Mouse (Mus musculus) heart, embryonic 13.5 days (tissue): ENCODE measurements at regions not wholly inside any gene's neighbourhood (a gene's known extent, or its start where the extent isn't known, plus 50 kb on each side); places are given as distances from the start of the nearest gene placed in this dataset.

Source experiments
- ATAC-seq: fragments of 200-750 bp; cut with Nextera tagmentation; 2 replicates; pipeline ENCODE4 v1.8.0; 2017; ENCODE audit warnings: moderate TSS enrichment; ENCODE audit not compliant: insufficient number of reproducible peaks, low FRiP score, low TSS enrichment; ENCODE audit errors: extremely low read depth
- H3K27ac ChIP-seq: fragments of 300-500 bp; sonication (generic); replicated peaks from 2 replicates; pipeline ENCODE4 v1.5.1; 2015; ENCODE audit warnings: moderate library complexity, mild to moderate bottlenecking, inconsistent platforms
- H3K27me3 ChIP-seq: fragments of 300-500 bp; sonication (generic); replicated peaks from 2 replicates; pipeline ENCODE4 v1.6.1; 2015; ENCODE audit warnings: mild to moderate bottlenecking, inconsistent platforms
- H3K36me3 ChIP-seq: fragments of 300-500 bp; sonication (generic); 2 replicates; pipeline ENCODE4 v1.6.1; 2015; ENCODE audit warnings: mild to moderate bottlenecking, inconsistent platforms
- H3K4me1 ChIP-seq: fragments of 300-500 bp; sonication (generic); 2 replicates; pipeline ENCODE4 v1.6.1; 2015; ENCODE audit warnings: inconsistent platforms
- H3K4me2 ChIP-seq: fragments of 300-500 bp; sonication (generic); 2 replicates; pipeline ENCODE4 v1.6.1; 2015; ENCODE audit warnings: inconsistent platforms, mild to moderate bottlenecking, moderate library complexity
- H3K4me3 ChIP-seq: fragments of 300-500 bp; sonication (generic); 2 replicates; pipeline ENCODE4 v1.5.1; 2015; ENCODE audit warnings: moderate library complexity, mild to moderate bottlenecking, inconsistent platforms
- H3K9ac ChIP-seq: fragments of 300-500 bp; sonication (generic); 2 replicates; pipeline ENCODE4 v1.6.1; 2015; ENCODE audit warnings: inconsistent platforms, mild to moderate bottlenecking, moderate library complexity
- H3K9me3 ChIP-seq: fragments of 300-500 bp; sonication (generic); 2 replicates; pipeline ENCODE4 v1.6.1; 2016; ENCODE audit warnings: inconsistent platforms
- WGBS: fragments of 180-500 bp; shearing (Covaris S2); methylation state at CpG from one replicate; pipeline ENCODE4 v1.1.7; 2015; ENCODE audit warnings: mixed read lengths; 5-methylcytosine and 5-hydroxymethylcytosine counted together

DNA sequence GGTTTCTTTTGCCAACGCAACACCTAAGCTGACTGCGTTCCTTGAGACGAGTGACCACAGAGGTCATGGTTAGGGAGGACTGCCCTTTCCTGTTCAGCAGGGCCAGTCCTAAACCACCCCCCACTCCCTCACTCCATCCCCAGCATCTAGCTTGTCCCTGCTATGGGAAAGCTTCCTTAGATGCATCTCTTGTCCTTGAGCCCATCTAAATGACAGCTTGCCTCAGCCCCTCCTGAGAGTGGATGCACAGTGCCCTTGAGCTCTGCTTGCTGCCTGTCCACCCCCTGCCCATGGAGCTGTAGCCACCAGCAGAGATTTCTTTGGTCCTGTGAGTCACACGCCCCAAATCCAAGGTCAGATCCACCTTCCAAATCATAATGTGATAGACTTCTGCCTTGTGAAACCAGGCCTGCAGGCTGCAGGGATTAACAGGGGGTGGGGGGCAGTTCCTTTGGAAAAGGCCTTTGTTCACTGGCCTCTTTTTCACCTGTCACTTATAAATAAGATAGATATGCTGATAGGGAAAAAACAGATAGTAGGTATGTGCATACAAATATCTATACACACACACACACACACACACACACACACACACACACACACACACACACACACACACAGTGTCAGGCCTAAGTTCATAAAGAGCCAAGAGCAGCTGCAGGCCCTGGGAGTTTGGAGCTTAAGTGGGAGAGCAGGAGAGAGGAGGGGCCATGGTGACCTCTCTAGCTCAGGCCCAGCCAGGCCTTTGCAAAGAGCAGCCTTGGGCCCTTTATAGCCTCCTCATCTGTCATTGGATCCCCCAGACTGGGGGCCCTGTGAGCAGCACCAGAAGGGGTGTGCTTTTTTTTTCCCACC is 56.4 kb upstream of the Adra2c start:
- Histone ChIP-seq H3K36me3 (no peaks in the 10 kb centered on the region), H3K4me1 (peaks cover 13% of the 10 kb centered on the region), H3K27me3 (no peaks in the 10 kb centered on the region; the same call in 1 of the 2 replicates), H3K27ac (no peak overlapping the region), H3K9me3 (no peaks in the 10 kb centered on the region), H3K4me3 (no peak overlapping the region), H3K4me2 (no peak overlapping the region), H3K9ac (0 out of 2 replicates have a peak overlapping the region, but pooled peaks have one; percentile 14)
- WGBS, result 49% methylated on average over 4 of the region's 4 CpGs
- no peak for ATAC-seq

DNA sequence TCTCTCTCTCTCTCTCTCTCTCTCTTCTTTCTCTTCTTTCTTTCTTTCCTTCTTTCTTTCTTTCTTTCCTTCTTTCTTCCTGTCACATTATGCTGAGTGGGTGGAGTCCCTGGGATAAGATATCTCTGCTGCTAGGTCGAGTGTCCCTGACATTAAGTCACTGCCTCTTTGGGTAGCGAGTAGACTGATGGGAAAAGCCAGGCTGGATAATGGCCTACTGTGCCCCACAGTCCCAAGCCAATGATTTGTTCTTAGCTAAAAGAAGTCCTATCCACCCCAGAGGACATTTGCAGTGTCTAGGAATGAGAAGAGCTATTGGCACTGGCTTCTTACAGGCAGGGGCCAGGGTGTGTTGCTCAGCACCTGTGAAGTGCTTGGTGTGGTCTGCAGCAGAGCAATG is 61.8 kb upstream of the Adra2c start:
- no peak for ATAC-seq
- H3K9ac ChIP-seq, result no peak overlapping the region
- H3K4me3 ChIP-seq, result no peak overlapping the region
- WGBS, result 21% methylated on average over 2 of the region's 2 CpGs
- no peak overlapping the region for H3K4me2 ChIP-seq
- H3K36me3 ChIP-seq, result no peaks in the 10 kb centered on the region
- no peak overlapping the region for H3K27ac ChIP-seq
- peaks cover 6% of the 10 kb centered on the region for H3K27me3 ChIP-seq
- peaks cover 20% of the 10 kb centered on the region for H3K4me1 ChIP-seq
- H3K9me3 ChIP-seq, result no peaks in the 10 kb centered on the region

DNA sequence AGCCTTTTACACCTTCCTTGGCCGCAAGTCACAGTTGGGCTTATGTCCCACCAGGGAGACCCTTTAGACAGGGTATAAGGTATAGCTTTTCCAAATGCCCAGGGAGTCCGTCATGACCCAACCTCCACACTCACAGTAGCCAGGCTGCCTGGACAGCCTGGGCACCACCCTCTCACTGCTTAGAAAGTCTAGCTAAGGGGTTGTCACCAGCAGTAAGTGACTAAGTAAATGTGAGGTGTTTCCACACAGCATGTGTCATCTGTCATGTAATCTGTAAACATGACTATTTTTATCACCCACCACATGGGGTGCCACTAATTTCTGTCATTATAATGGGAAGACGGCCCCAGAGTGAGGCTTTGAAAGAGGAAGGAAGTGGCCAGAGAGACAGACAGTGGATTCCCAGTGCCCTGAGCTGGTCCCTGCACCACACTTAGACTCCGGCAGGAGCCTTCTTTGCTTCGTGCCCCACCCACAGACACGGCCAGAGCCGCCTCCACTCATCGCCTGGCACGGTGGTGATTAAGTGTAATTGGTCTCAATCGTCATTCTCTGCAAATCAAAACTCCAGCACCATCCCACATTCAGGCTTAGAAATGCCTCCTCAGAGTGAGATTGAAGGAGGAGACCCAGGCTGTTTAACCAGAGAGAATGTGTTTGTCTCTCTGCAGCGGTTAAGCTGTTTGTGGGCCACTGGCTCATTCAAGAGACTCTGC is 62.5 kb upstream of the Adra2c start:
- Histone ChIP-seq H3K27ac (peak overlapping the region; percentile 39; the same call in 1 of the 2 replicates), H3K4me3 (no peak overlapping the region), H3K9me3 (no peaks in the 10 kb centered on the region), H3K4me2 (peak overlapping the region; percentile 11; the same call in 1 of the 2 replicates), H3K27me3 (peaks cover 6% of the 10 kb centered on the region), H3K36me3 (no peaks in the 10 kb centered on the region), H3K9ac (no peak overlapping the region), H3K4me1 (peaks cover 18% of the 10 kb centered on the region)
- ATAC-seq, result no peak
- 41% methylated on average over 11 of the region's 11 CpGs for WGBS

DNA sequence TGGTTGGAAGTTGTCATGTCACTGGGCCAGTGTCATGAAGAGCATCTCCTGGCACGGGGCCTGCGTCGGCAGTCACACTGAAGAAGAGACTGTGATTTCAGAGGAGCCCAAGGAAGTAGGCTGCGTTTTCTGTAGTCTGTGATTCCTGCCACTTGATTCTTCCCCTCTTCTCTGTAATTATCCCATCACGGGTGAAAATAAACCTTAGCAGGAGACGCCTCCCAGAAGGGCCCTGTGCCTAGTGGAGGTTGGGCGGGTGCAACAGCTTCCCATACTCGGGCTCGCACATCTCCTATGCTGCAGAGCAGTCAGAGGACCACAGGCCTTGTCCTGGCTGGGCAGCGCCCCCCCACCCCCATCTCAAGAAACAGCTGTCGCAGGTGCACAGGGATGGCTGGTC is 63.1 kb upstream of the Adra2c start:
- H3K9ac ChIP-seq, result no peak overlapping the region
- H3K4me1 ChIP-seq, result peaks cover 18% of the 10 kb centered on the region
- no peak overlapping the region for H3K4me3 ChIP-seq
- no peaks in the 10 kb centered on the region for H3K9me3 ChIP-seq
- 71% methylated on average over 11 of the region's 11 CpGs for WGBS
- no peak for ATAC-seq
- no peaks in the 10 kb centered on the region for H3K36me3 ChIP-seq
- peaks cover 6% of the 10 kb centered on the region for H3K27me3 ChIP-seq
- H3K27ac ChIP-seq, result no peak overlapping the region
- no peak overlapping the region for H3K4me2 ChIP-seq

- peaks cover 6% of the 10 kb centered on the region for H3K4me1 ChIP-seq
- no peak overlapping the region for H3K9ac ChIP-seq
- 32% methylated on average over 1 of the region's 1 CpGs for WGBS
- no peak overlapping the region for H3K4me3 ChIP-seq
- no peak overlapping the region for H3K4me2 ChIP-seq
- no peaks in the 10 kb centered on the region for H3K36me3 ChIP-seq
- H3K27me3 ChIP-seq, result peaks cover 11% of the 10 kb centered on the region
- peak overlapping the region; percentile 31; the same call in 1 of the 2 replicates for H3K27ac ChIP-seq
- H3K9me3 ChIP-seq, result peaks cover 5% of the 10 kb centered on the region; the same call in 1 of the 2 replicates
- ATAC-seq, result no peak
Measured at GRCm38 (mm10) chr5:35209348-35209747, 68.8 kb upstream of the Adra2c start.

DNA sequence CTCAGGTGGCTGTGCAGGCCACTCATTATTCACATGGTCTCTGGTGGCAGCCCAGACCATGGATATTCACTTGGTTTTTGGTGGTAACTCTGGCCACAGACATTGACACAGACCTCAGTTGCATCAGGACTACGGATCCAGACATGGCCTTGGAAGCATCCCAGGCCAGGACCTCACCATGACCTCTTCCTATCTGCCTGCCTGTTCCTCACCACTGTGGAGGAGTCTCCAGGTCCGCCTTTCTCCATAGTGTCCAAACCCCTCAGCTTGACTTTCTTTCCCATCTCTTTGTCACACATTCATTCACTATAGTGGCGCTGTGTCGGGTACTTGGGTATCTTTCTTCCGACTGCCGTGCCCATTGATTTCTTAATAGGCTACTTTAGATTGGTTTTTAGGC is 74.1 kb upstream of the Adra2c start:
- peaks cover 5% of the 10 kb centered on the region; the same call in 1 of the 2 replicates for H3K9me3 ChIP-seq
- H3K27me3 ChIP-seq, result peaks cover 5% of the 10 kb centered on the region; the same call in 1 of the 2 replicates
- 87% methylated on average over 6 of the region's 6 CpGs for WGBS
- no peak overlapping the region for H3K4me3 ChIP-seq
- no peak overlapping the region for H3K4me2 ChIP-seq
- peaks cover 5% of the 10 kb centered on the region for H3K4me1 ChIP-seq
- no peak overlapping the region for H3K27ac ChIP-seq
- no peaks in the 10 kb centered on the region for H3K36me3 ChIP-seq
- no peak for ATAC-seq
- H3K9ac ChIP-seq, result no peak overlapping the region

DNA sequence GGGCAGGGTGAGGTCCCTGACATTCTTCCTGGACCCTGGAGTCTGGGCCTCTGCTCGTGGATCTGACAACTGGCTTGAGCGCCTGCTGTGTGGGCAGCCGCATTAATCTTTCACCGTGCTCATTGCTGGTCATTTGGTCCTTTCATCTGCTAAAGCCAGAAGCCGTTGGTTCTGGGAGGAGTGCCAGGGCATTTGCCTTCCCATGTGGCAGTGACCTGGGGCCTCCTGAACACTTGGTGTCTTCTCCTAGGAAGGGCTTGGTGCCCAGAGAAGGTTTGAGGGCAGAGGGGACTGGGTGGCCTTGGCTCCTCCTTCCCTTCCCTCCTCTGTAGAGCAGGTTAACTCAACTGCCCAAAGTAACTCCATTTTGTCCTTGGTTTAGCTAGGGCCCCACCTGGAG is 79.7 kb upstream of the Adra2c start:
- no peak overlapping the region for H3K4me2 ChIP-seq
- WGBS, result 55% methylated on average over 5 of the region's 5 CpGs
- no peak overlapping the region for H3K9ac ChIP-seq
- ATAC-seq, result no peak
- peaks cover 7% of the 10 kb centered on the region for H3K27me3 ChIP-seq
- H3K36me3 ChIP-seq, result no peaks in the 10 kb centered on the region
- no peak overlapping the region for H3K4me3 ChIP-seq
- no peak overlapping the region for H3K27ac ChIP-seq
- no peaks in the 10 kb centered on the region for H3K4me1 ChIP-seq
- no peaks in the 10 kb centered on the region for H3K9me3 ChIP-seq

GRCm38 (mm10) chr5:35189113-35189797 is 83.7 kb upstream of the Lrpap1 start:
- H3K4me2 ChIP-seq, result 0 out of 2 replicates have a peak overlapping the region, but pooled peaks have one; percentile 24
- H3K4me1 ChIP-seq, result peaks cover 42% of the 10 kb centered on the region
- no peaks in the 10 kb centered on the region for H3K9me3 ChIP-seq
- no peak overlapping the region for H3K4me3 ChIP-seq
- peaks cover 33% of the 10 kb centered on the region for H3K27me3 ChIP-seq
- no peaks in the 10 kb centered on the region for H3K36me3 ChIP-seq
- ATAC-seq, result 0 out of 2 replicates have a peak, but pooled peaks have one; percentile 38
- peak overlapping the region; percentile 76 for H3K27ac ChIP-seq
- WGBS, result 47% methylated on average over 12 of the region's 12 CpGs
- peak overlapping the region; percentile 42; the same call in 1 of the 2 replicates for H3K9ac ChIP-seq

DNA sequence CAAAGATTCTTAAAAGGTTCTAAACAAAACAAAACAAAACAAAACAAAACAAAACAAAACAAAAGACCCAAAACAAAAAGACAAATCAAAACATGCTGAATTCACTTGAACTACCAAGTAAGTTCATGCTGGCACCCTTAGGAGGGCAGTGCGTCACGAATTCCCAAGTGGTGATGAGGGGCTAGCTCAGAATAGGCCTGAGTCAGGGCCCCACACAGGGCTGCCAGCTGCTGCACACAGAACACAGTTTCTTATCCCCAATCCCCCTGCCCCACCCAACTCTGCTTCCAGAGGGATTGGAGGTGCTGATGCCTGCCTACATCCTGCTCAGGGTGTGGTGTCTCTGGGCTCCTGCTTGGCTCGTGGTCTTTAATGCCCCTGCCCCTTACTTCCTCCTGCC is 80.3 kb upstream of the Lrpap1 start:
- no peak overlapping the region for H3K4me2 ChIP-seq
- ATAC-seq, result no peak
- H3K4me1 ChIP-seq, result peaks cover 42% of the 10 kb centered on the region
- H3K27me3 ChIP-seq, result peaks cover 8% of the 10 kb centered on the region
- no peaks in the 10 kb centered on the region for H3K9me3 ChIP-seq
- H3K9ac ChIP-seq, result no peak overlapping the region
- H3K4me3 ChIP-seq, result no peak overlapping the region
- no peak overlapping the region for H3K27ac ChIP-seq
- no peaks in the 10 kb centered on the region for H3K36me3 ChIP-seq
- 51% methylated on average over 3 of the region's 3 CpGs for WGBS

DNA sequence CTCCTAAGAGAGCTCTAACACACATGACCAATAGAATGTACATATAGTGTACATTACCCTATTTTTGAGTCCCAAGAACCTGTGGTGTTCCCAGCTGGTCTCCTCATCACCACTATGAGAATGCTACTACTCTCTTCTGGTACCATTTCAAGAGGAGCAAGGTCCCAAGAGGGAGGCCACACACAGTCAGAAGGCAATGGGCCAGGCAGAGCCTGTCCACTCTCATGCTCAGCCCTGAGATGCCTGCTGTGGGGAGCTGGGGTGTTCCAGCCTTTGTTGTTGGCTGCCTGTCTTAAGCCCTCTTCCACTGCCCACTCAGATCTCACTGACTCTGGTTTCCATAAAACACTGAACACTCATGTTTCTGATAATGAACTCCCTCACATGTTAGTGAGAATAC is 79.7 kb upstream of the Lrpap1 start:
- no peak overlapping the region for H3K4me2 ChIP-seq
- ATAC-seq, result no peak
- no peak overlapping the region for H3K27ac ChIP-seq
- 0 out of 2 replicates have a peak, but pooled peaks cover 6% of the 10 kb centered on the region for H3K27me3 ChIP-seq
- H3K4me3 ChIP-seq, result no peak overlapping the region
- H3K9ac ChIP-seq, result no peak overlapping the region
- H3K4me1 ChIP-seq, result peaks cover 42% of the 10 kb centered on the region
- H3K9me3 ChIP-seq, result no peaks in the 10 kb centered on the region
- no peaks in the 10 kb centered on the region for H3K36me3 ChIP-seq

- peaks cover 26% of the 10 kb centered on the region for H3K4me1 ChIP-seq
- H3K4me3 ChIP-seq, result no peak overlapping the region
- WGBS, result 84% methylated on average over 7 of the region's 7 CpGs
- H3K36me3 ChIP-seq, result no peaks in the 10 kb centered on the region
- H3K4me2 ChIP-seq, result no peak overlapping the region
- H3K9me3 ChIP-seq, result no peaks in the 10 kb centered on the region
- ATAC-seq, result no peak
- H3K27me3 ChIP-seq, result 0 out of 2 replicates have a peak, but pooled peaks cover 6% of the 10 kb centered on the region
- H3K9ac ChIP-seq, result no peak overlapping the region
- no peak overlapping the region for H3K27ac ChIP-seq
Measured at GRCm38 (mm10) chr5:35183418-35183817, 77.9 kb upstream of the Lrpap1 start.
